Mouse (Mus musculus): ENCODE measurements around the gene Kng2. TPM values are rescaled to one million over a fixed set of nuclear protein-coding genes. Genes with fewer than 3 reads are reported as not detected.
"Not testable (repeated sequence)": the region's sequence is repeated elsewhere in the genome, so short reads cannot be mapped to it uniquely, and the experiment has no call there.

Gene Kng2
- total RNA-seq, 2 experiments from 2014 or later: not detected

DNA sequence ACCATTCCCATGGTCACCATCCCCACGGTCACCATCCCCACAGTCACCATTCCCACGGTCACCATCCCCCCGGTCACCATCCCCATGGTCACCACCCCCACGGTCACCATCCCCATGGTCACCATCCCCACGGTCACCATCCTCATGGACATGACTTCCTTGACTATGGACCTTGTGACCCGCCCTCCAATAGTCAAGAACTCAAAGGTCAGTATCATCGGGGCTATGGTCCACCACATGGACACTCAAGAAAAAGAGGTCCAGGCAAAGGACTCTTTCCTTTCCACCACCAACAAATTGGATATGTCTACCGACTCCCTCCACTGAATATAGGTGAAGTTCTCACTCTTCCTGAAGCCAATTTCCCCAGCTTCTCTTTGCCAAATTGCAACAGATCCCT lies 68.2 kb downstream of the Kng2 start:
- no peak for DNase-seq (ENCODE audit: low spot score in 2 of 2)

DNA sequence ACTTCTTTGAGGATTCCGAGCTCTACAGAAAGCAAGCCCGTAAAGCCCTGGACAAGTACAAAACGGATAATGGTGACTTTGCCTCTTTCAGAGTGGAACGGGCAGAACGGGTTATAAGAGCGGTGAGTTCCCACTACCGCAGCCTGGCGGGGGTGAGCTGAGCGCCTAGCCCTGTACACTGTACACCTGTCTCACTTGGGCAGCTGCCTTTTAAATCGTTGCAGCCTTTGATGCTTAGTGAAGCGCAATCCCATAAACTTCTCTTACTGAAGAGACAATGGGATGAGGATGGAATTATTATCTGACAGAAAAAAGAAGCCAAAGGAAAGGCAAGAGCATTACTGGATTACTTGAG lies 73.2 kb downstream of the Kng2 start:
- no peak for DNase-seq (ENCODE audit: low spot score in 2 of 2)

DNA sequence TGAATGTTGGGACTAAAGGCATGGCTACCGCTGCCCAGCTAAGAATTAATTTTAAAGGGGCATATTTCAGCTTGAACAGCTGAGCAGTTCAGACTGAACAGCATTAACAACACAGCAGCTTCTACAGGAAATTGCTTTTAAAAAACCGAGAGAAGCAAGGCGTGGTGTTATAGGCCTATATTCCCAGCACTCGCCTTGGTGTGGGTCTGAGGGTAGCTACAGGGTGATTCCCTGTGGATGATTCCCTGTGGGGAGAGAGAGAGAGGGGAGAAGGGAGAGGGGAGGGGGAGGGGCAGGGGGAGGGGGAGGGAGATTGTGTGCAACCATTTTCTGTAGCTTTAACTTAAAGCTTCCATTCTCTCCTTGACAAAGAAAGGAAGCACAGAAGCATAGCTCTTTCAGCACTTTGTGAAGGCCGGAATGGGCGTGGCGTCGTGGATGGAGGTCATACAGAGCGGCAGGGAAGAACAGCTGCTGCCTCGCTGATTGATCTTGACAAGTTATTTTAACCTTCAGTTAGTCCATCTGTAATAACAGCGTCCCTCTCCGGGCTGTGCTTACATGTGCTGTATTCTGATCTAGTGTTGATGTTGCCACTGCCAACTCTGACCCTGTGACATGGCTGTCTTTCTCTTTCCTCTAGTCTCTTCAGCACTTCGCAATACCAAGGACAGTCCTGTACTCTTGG lies 73.7 kb downstream of the Kng2 start:
- DNase-seq (ENCODE audit: low spot score in 2 of 2): no peak

DNA sequence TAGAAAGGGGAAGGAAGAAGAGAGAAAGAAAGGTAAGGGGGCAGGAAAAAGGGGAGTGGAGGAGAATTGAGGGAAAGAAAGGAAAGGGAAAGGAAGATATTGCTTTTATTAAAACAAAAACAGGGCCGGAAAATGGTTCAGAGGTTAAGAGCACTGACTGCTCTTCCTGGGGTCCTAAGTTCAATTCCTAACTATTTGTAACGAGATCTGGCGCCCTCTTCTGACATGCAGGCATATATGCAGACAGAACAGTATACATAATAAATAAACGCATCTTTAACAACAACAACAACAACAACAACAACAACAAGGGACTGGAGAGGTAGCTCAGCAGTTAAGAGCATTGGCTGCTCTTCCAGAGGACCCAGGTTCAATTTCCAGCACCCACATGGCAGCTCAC lies 76.2 kb downstream of the Kng2 start:
- DNase-seq (ENCODE audit: low spot score in 2 of 2): no peak

DNA sequence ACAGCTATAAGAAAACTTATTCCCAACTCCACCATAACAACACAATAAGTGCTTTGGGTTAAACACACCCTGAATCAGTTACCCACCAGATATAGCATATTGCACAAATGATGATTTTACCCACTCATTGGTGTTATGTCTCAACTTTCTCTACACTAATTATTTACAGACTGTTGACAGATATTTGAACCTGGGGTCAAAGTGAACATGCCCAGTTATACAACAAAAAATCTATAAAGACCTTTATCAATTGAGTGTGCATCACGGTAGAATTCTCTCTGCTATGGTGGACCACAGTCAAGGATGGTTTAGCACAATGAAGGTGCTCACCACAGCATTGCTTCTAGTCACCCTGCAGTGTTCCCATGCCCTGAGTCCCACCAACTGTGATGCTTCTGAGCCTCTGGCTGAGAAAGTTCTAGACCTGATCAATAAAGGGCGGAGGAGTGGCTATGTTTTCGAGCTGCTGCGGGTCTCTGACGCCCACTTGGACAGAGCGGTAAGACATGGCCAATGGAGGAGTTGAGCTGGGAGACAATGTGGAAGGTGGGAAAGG lies 78.4 kb downstream of the Kng2 start, which contains the start of gene Hrg:
Gene Hrg, plus strand, starts transcription at position 233 of the 556 bp plus-strand sequence.
- DNase-seq (ENCODE audit: low spot score in 2 of 2): no peak

DNA sequence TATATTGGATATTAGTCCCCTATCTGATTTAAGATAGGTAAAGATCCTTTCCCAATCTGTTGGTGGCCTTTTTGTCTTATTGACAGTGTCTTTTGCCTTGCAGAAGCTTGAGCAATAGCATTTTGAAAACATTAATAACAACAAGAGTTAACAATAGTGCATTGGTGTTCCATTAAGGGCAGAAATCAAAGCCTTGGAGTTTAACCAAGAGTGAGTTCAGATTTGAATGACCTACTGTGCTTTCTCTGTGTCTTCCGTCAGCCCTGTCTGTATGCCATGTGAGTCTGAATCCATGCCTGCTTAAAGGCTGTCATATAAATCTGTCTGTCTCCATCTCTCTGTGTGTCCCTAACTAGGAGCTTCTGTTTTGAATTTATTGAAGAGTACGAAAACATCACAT lies 81.9 kb downstream of the Kng2 start:
- DNase-seq (ENCODE audit: low spot score in 2 of 2): no peak

DNA sequence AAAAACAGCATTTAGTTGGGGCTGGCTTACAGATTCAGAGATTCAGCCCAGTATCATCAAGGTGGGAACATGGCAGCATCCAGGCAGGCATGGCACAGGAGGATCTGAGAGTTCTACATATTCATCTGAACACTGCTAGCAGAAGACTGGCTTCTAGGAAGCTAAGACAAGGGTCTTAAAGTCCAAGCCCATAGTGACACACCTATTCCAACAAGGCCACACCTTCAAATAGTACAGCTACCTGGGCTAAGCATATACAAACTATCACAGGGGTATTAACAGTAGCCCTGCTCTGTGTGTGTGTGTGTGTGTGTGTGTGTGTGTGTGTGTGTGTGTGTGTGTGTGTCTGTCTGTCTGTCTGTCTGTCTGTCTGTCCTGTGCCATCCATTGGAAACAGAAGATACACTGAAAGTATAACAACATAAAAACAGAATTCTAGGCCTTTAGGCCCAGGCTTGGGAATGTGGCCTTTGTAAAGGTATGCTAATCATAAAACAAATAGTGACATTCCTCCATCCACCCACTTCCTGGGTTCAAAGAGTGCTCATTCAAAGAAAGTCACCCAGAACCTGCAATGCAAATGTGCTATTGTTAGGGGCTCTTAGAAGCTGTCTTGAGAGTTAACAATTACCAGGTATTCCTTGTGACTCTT lies 87.3 kb downstream of the Kng2 start:
- DNase-seq (ENCODE audit: low spot score in 2 of 2): not testable (repeated sequence)

DNA sequence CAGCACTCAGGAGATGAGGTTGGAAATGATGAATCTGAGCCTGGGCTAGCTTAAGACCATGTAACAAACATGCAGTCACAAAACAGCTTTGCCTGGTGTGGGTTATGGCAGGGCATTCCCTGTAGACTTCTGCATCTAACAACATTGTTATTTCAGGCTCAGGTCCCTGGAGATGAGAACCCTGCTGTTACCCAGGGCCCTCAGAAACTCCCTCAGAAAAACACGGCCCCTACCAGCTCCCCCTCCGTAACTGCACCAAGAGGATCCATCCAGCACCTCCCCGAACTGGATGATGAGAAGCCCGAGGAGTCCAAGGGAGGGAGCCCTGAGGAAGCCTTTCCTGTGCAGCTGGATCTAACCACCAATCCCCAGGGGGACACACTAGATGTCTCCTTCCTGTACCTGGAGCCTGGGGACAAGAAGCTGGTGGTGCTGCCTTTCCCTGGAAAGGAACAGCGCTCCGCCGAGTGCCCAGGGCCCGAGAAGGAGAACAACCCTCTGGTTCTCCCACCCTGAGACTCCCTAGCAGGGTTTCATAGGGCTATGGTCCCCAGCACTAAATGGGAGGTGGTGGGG lies 90.1 kb downstream of the Kng2 start:
- DNase-seq (ENCODE audit: low spot score in 2 of 2): no peak

DNA sequence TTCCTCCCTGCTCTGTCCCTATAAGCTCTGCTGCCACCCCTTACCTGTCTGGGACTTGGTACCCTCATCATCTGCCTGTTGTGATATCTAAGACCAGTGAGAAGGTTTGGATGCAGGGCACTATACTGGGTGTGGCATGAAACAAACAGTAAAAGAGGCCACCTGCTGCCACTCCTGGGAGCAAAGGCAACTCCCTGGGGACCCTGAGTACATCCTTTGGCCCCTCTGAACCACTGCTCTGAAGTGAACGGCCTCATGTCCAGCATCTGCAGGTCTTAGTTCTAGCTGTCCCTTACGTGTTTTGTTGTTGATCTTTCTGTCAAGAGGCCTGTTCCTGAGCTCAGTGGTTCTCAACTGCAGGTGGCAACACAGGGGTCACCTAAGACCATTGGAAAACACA lies 90.7 kb downstream of the Kng2 start:
- no peak for DNase-seq (ENCODE audit: low spot score in 2 of 2)

DNA sequence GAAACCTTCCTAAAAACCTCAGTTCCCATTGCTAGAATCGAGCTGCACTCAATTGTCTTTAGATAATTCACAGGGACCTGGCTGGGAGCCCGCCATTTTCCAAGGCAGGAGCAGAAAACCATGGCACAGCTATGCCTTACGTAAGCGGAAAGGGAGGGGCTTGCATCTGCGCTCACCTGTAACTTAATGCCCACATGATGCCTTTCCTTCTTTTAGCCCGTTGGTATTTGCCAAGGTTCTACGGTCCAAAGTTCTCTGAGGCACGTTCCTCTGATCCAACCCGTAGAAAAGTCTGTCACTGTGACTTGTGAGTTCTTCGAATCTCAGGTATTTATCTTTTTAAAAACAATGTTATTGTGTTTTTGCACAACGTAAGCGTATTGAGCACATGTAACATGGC lies 91.7 kb downstream of the Kng2 start:
- no peak for DNase-seq (ENCODE audit: low spot score in 2 of 2)

Other genes starting within 250 kb of the Kng2 start
- not detected for gene Crygs, start 217.9 kb downstream of the Kng2 start, total RNA-seq (2021)
- 10 to 100 TPM; 15.7 to 16.1 TPM for gene Tbccd1, start 171.8 kb downstream of the Kng2 start, total RNA-seq (2021)
- gene Dnajb11, start 171.6 kb downstream of the Kng2 start, total RNA-seq (2021): 10 to 100 TPM; 69.5 to 76.3 TPM
- gene Ahsg, start 138.2 kb downstream of the Kng2 start, total RNA-seq (2021): not detected
- under 1 TPM in 1 of 2 experiments, not detected in 1; 0.48 TPM for gene Fetub, start 111.1 kb downstream of the Kng2 start, total RNA-seq (2021)
- not detected for gene Hrg, start 78.4 kb downstream of the Kng2 start, total RNA-seq (2021)
- not detected for gene Kng1, start 28.4 kb upstream of the Kng2 start, total RNA-seq (2021)
- 100 to 1,000 TPM; 713 to 771 TPM for gene Eif4a2, start 78.0 kb upstream of the Kng2 start, total RNA-seq (2021)
- 1 to 10 TPM; 4.8 to 5.1 TPM for gene Rfc4, start 98.3 kb upstream of the Kng2 start, total RNA-seq (2021)
- gene Adipoq, start 117.1 kb upstream of the Kng2 start, total RNA-seq (2021): not detected
- 10 to 100 TPM; 15.4 to 17.5 TPM for gene St6gal1, start 195.3 kb upstream of the Kng2 start, total RNA-seq (2021)